Mouse (Mus musculus): ENCODE results near the gene Gfra1. TPM values are rescaled to one million over a fixed set of nuclear protein-coding genes. Genes with fewer than 3 reads are reported as not detected.
A peak's percentile ranks its signal among the peaks of the same experiment; 100 is the strongest.

The Gfra1 gene
- total RNA-seq, 1 experiment = 3.5 TPM

- in situ Hi-C loops (cut with MboI; ENCODE audit: low sequenced_read_pairs in 2 of 2, unreplicated experiment in 2 of 2) = no loop called here
- H3K4me1 ChIP-seq (ENCODE audit: control insufficient read depth in 2 of 2, insufficient read depth in 2 of 2, low read length in 2 of 2, poor library complexity in 1 of 2) = peaks cover 9% of the 10 kb centered on the region in 2 experiments; a peak in 3 of 4 replicates
- H3K4me3 ChIP-seq (ENCODE audit: insufficient read depth in 1 of 2, low read depth in 1 of 2, low read length in 2 of 2, poor library complexity in 1 of 2, severe bottlenecking in 1 of 2) = no peak overlapping the region
- H3K27ac ChIP-seq (ENCODE audit: insufficient read depth, low read depth, low read length, poor library complexity, severe bottlenecking) = no peak overlapping the region
- no peak overlapping the region for H3K9ac ChIP-seq (ENCODE audit: insufficient read depth, low read depth, low read length, poor library complexity, severe bottlenecking)
- no peak for TF ChIP-seq ZNF384 (IDR thresholded peaks at IDR 0.05; ENCODE audit: low read depth, low read length)
- TF ChIP-seq CHD2 (IDR thresholded peaks at IDR 0.05; ENCODE audit: low read depth, low read length) = no peak
- no peak for TF ChIP-seq HCFC1 (IDR thresholded peaks at IDR 0.05; ENCODE audit: borderline replicate concordance, insufficient read depth, low read length)
- no peak for TF ChIP-seq ZC3H11A (IDR thresholded peaks at IDR 0.05; ENCODE audit: borderline replicate concordance, low read depth, low read length)
- no peak for TF ChIP-seq MAFK (IDR thresholded peaks at IDR 0.05; ENCODE audit: insufficient read depth, low read depth, low read length)
- peak; percentile 29 for DNase-seq (ENCODE audit: low read depth, low spot score)
- no peaks in the 10 kb centered on the region for H3K36me3 ChIP-seq (ENCODE audit: control insufficient read depth, insufficient read depth, low read length, poor library complexity, severe bottlenecking)
- H3K9me3 ChIP-seq (ENCODE audit: control insufficient read depth, insufficient read depth, low read depth, low read length) = no peaks in the 10 kb centered on the region
Measured at GRCm38 (mm10) chr19:58391796-58392195, 63.9 kb downstream of the Gfra1 start.

- no peak for TF ChIP-seq ZNF384 (IDR thresholded peaks at IDR 0.05; ENCODE audit: low read depth, low read length)
- no peak for TF ChIP-seq CHD2 (IDR thresholded peaks at IDR 0.05; ENCODE audit: low read depth, low read length)
- TF ChIP-seq HCFC1 (IDR thresholded peaks at IDR 0.05; ENCODE audit: borderline replicate concordance, insufficient read depth, low read length) = no peak
- TF ChIP-seq MAFK (IDR thresholded peaks at IDR 0.05; ENCODE audit: insufficient read depth, low read depth, low read length) = no peak
- TF ChIP-seq ZC3H11A (IDR thresholded peaks at IDR 0.05; ENCODE audit: borderline replicate concordance, low read depth, low read length) = no peak
- in situ Hi-C loops (cut with MboI; ENCODE audit: low sequenced_read_pairs in 2 of 2, unreplicated experiment in 2 of 2) = no loop called here
- Histone ChIP-seq H3K9ac (ENCODE audit: insufficient read depth, low read depth, low read length, poor library complexity, severe bottlenecking) (no peak overlapping the region), H3K4me3 (ENCODE audit: insufficient read depth in 1 of 2, low read depth in 1 of 2, low read length in 2 of 2, poor library complexity in 1 of 2, severe bottlenecking in 1 of 2) (no peak overlapping the region), H3K4me1 (ENCODE audit: control insufficient read depth in 2 of 2, insufficient read depth in 2 of 2, low read length in 2 of 2, poor library complexity in 1 of 2) (0 out of 4 replicates have a peak, but pooled peaks cover 2% of the 10 kb centered on the region in 2 experiments), H3K27ac (ENCODE audit: insufficient read depth, low read depth, low read length, poor library complexity, severe bottlenecking) (no peak overlapping the region), H3K9me3 (ENCODE audit: control insufficient read depth, insufficient read depth, low read depth, low read length) (no peaks in the 10 kb centered on the region), H3K36me3 (ENCODE audit: control insufficient read depth, insufficient read depth, low read length, poor library complexity, severe bottlenecking) (no peaks in the 10 kb centered on the region)
- DNase-seq (ENCODE audit: low read depth, low spot score) = no peak
Measured at GRCm38 (mm10) chr19:58389466-58389865, 66.2 kb downstream of the Gfra1 start.

GRCm38 (mm10) chr19:58388851-58389447 lies 66.8 kb downstream of the Gfra1 start:
- H3K4me3 ChIP-seq (ENCODE audit: insufficient read depth in 1 of 2, low read depth in 1 of 2, low read length in 2 of 2, poor library complexity in 1 of 2, severe bottlenecking in 1 of 2) = no peak overlapping the region
- no peak overlapping the region for H3K27ac ChIP-seq (ENCODE audit: insufficient read depth, low read depth, low read length, poor library complexity, severe bottlenecking)
- H3K4me1 ChIP-seq (ENCODE audit: control insufficient read depth in 2 of 2, insufficient read depth in 2 of 2, low read length in 2 of 2, poor library complexity in 1 of 2) = 0 out of 4 replicates have a peak, but pooled peaks cover 2% of the 10 kb centered on the region in 2 experiments
- TF ChIP-seq HCFC1 (IDR thresholded peaks at IDR 0.05; ENCODE audit: borderline replicate concordance, insufficient read depth, low read length) = no peak
- no peak for TF ChIP-seq MAFK (IDR thresholded peaks at IDR 0.05; ENCODE audit: insufficient read depth, low read depth, low read length)
- no peak for DNase-seq (ENCODE audit: low read depth, low spot score)
- in situ Hi-C loops (cut with MboI; ENCODE audit: low sequenced_read_pairs in 2 of 2, unreplicated experiment in 2 of 2) = no loop called here
- H3K36me3 ChIP-seq (ENCODE audit: control insufficient read depth, insufficient read depth, low read length, poor library complexity, severe bottlenecking) = no peaks in the 10 kb centered on the region
- no peak overlapping the region for H3K9ac ChIP-seq (ENCODE audit: insufficient read depth, low read depth, low read length, poor library complexity, severe bottlenecking)
- H3K9me3 ChIP-seq (ENCODE audit: control insufficient read depth, insufficient read depth, low read depth, low read length) = no peaks in the 10 kb centered on the region

- no peak for DNase-seq (ENCODE audit: low read depth, low spot score)
- H3K27ac ChIP-seq (ENCODE audit: insufficient read depth, low read depth, low read length, poor library complexity, severe bottlenecking) = no peak overlapping the region
- no peaks in the 10 kb centered on the region for H3K9me3 ChIP-seq (ENCODE audit: control insufficient read depth, insufficient read depth, low read depth, low read length)
- in situ Hi-C loops (cut with MboI; ENCODE audit: low sequenced_read_pairs in 2 of 2, unreplicated experiment in 2 of 2) = no loop called here
- no peak overlapping the region for H3K4me3 ChIP-seq (ENCODE audit: insufficient read depth in 1 of 2, low read depth in 1 of 2, low read length in 2 of 2, poor library complexity in 1 of 2, severe bottlenecking in 1 of 2)
- H3K9ac ChIP-seq (ENCODE audit: insufficient read depth, low read depth, low read length, poor library complexity, severe bottlenecking) = no peak overlapping the region
- H3K4me1 ChIP-seq (ENCODE audit: control insufficient read depth in 2 of 2, insufficient read depth in 2 of 2, low read length in 2 of 2, poor library complexity in 1 of 2) = no peaks in the 10 kb centered on the region
- TF ChIP-seq MAFK (IDR thresholded peaks at IDR 0.05; ENCODE audit: insufficient read depth, low read depth, low read length) (no peak), ZNF384 (IDR thresholded peaks at IDR 0.05; ENCODE audit: low read depth, low read length) (no peak), HCFC1 (IDR thresholded peaks at IDR 0.05; ENCODE audit: borderline replicate concordance, insufficient read depth, low read length) (no peak), ZC3H11A (IDR thresholded peaks at IDR 0.05; ENCODE audit: borderline replicate concordance, low read depth, low read length) (no peak), CHD2 (IDR thresholded peaks at IDR 0.05; ENCODE audit: low read depth, low read length) (no peak)
- H3K36me3 ChIP-seq (ENCODE audit: control insufficient read depth, insufficient read depth, low read length, poor library complexity, severe bottlenecking) = no peaks in the 10 kb centered on the region
Measured at GRCm38 (mm10) chr19:58383273-58383672, 72.4 kb downstream of the Gfra1 start.

GRCm38 (mm10) chr19:58382535-58382934 lies 73.2 kb downstream of the Gfra1 start:
- H3K4me3 ChIP-seq (ENCODE audit: insufficient read depth in 1 of 2, low read depth in 1 of 2, low read length in 2 of 2, poor library complexity in 1 of 2, severe bottlenecking in 1 of 2) = no peak overlapping the region
- no peaks in the 10 kb centered on the region for H3K4me1 ChIP-seq (ENCODE audit: control insufficient read depth in 2 of 2, insufficient read depth in 2 of 2, low read length in 2 of 2, poor library complexity in 1 of 2)
- no peak for DNase-seq (ENCODE audit: low read depth, low spot score)
- H3K9me3 ChIP-seq (ENCODE audit: control insufficient read depth, insufficient read depth, low read depth, low read length) = no peaks in the 10 kb centered on the region
- in situ Hi-C loops (cut with MboI; ENCODE audit: low sequenced_read_pairs in 2 of 2, unreplicated experiment in 2 of 2) = no loop called here
- no peak overlapping the region for H3K27ac ChIP-seq (ENCODE audit: insufficient read depth, low read depth, low read length, poor library complexity, severe bottlenecking)
- no peak for TF ChIP-seq MAFK (IDR thresholded peaks at IDR 0.05; ENCODE audit: insufficient read depth, low read depth, low read length)
- TF ChIP-seq HCFC1 (IDR thresholded peaks at IDR 0.05; ENCODE audit: borderline replicate concordance, insufficient read depth, low read length) = no peak
- TF ChIP-seq ZC3H11A (IDR thresholded peaks at IDR 0.05; ENCODE audit: borderline replicate concordance, low read depth, low read length) = no peak
- TF ChIP-seq ZNF384 (IDR thresholded peaks at IDR 0.05; ENCODE audit: low read depth, low read length) = no peak
- no peak for TF ChIP-seq CHD2 (IDR thresholded peaks at IDR 0.05; ENCODE audit: low read depth, low read length)
- H3K9ac ChIP-seq (ENCODE audit: insufficient read depth, low read depth, low read length, poor library complexity, severe bottlenecking) = no peak overlapping the region
- no peaks in the 10 kb centered on the region for H3K36me3 ChIP-seq (ENCODE audit: control insufficient read depth, insufficient read depth, low read length, poor library complexity, severe bottlenecking)
